Mouse (Mus musculus): ENCODE results near the gene Chit1.

DNA sequence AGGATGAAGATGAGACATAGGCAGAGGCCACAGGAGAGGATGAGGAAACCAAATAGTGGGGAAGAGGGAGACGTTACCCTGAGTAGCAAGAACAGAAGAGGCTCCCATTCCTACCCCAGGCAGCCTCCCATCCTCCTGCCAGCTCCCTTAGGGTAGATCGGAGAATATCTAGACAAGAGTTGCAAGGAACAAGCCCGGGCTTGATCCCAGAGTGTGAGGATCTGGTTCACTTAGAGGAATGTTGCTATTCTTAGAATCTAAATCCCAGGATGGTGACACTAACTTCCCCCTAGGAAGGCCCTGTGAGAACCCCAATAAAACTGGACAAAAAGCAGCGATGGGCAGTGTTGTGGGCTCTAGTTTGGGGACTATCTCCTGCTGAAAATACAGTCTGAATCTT lies 10.1 kb upstream of the Chit1 start:
- no peak for TF ChIP-seq POLR2A (IDR thresholded peaks at IDR 0.05; ENCODE audit: extremely low read depth, insufficient read depth, low read length)
- no peak for TF ChIP-seq CTCF (IDR thresholded peaks at IDR 0.05; ENCODE audit: extremely low read depth, insufficient read depth, low read length)
